Mouse (Mus musculus) left cerebral cortex, adult 2 months (tissue): ENCODE measurements around the gene Cdkn2aip. TPM values are rescaled to one million over a fixed set of nuclear protein-coding genes. Genes with fewer than 3 reads are reported as not detected.

Experiments used
- DNase-seq, 2 experiments: peaks; one replicate each; pipeline ENCODE4 v3.0.0; 2021 to 2022; ENCODE audit warnings: low spot score in 2 of 2, mixed read lengths in 1 of 2; ENCODE audit errors: extremely low spot score in 1 of 2
- H3K27ac ChIP-seq: fragments of 200-600 bp; 2 replicates; pipeline ENCODE4 v1.8.1; 2022
- H3K4me3 ChIP-seq: fragments of 200-600 bp; 2 replicates; pipeline ENCODE4 v1.8.1; 2022
- CTCF ChIP-seq: fragments of 200-600 bp; IDR thresholded peaks from 2 replicates; pipeline ENCODE4 v1.8.1; 2022; ENCODE audit warnings: antibody characterized with exemption, mild to moderate bottlenecking, moderate library complexity
- intact Hi-C: fragments of 180-260 bp; cut with DNase I; formaldehyde crosslinking; loops from one replicate; pipeline ENCODE4 v1.15.1; 2025
- total RNA-seq, 2 experiments: library from RNA; stranded (reverse); gene quantifications; 2 replicates each; pipeline ENCODE4 v1.2.3; 2021

The Cdkn2aip gene
- total RNA-seq, 2 experiments from 2014 or later = 19.5 to 21.2 TPM

DNA sequence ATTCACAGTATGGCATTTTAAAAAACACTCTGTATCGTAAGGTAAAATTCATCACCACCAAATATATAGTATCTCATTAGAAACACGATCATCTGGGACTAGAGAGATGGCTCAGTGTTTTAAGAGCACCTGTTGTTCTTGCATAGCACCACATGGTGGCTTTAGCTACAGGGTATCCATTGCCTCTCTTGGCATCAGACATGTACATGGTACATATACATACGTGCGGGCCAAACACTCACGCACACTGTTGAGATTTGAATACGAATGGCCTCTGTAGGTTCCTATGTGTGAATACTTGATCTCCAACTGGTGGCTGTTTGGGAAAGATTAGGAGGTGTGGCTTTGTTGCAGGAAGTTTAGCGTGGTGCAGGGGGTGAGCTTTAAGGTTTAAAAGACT lies 28.6 kb upstream of the Cdkn2aip start:
- intact Hi-C loops = loop anchor here (2.0 kb wide), 2 partner anchors 100 to 274 kb away; no protein-coding TSS in a partner anchor
- Histone ChIP-seq H3K27ac (no peak overlapping the region), H3K4me3 (no peak overlapping the region)
- TF ChIP-seq CTCF = no peak
- DNase-seq = no peak

DNA sequence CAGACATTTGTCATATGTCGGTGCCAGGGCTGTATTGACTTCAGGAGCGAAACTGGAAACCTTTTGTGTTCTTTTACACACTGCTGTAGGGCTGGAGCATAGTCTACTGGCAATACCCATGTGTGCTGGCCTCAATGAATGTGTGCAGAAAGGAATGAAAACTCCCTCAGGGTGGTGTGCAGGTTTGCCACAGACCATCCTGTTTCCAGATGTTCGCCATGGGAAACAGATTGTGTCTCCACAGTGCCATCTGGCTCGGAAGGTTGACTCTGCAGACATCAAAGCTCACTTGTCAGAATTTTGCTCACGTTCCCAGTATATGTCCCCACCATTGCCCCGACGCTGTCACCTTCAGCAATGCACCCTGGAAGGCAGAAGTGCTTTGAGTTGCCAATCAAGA lies 23.4 kb upstream of the Cdkn2aip start:
- no peak overlapping the region for H3K4me3 ChIP-seq
- no peak overlapping the region for H3K27ac ChIP-seq
- DNase-seq = no peak
- TF ChIP-seq CTCF = no peak
- intact Hi-C loops = no loop called here

DNA sequence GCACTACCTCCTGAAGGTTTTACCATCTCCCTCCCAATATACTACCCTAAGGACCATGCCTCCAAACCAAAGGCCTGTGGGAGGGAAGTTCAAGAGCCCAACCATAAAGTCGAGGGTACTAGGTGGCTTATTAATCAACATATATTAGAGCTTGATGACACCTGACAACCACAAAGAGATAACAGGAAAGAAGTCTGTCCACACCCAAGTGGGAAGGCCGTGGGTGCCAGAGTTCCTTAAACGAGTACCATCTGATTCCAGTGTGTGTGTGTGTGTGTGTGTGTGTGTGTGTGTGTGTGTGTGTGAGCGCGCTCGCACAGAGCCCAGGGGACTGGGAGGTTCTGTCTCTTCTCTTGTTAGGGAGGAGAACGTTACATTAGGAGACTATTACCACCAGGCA lies 15.6 kb upstream of the Cdkn2aip start:
- H3K4me3 ChIP-seq = no peak overlapping the region
- no peak for DNase-seq
- intact Hi-C loops = no loop called here
- H3K27ac ChIP-seq = no peak overlapping the region
- TF ChIP-seq CTCF = no peak

DNA sequence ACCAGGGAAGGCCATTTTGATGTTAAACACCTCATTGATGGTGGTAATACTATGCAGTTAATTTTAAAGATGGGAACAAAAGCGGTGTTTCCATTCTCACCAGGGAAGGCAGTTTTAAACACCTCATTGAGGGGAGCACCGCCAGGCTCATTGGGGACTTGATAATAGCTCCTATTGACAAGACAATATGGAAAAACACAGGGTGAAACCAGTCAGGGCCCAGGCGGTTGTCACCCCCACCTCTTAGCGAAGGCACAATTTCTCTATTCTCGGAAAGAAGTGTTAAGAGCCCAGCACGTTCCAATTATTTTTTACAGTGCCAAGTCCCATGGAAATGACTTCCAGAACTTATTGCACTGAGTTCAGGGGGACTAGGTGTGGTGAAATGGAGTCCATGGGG lies 13.2 kb upstream of the Cdkn2aip start:
- no peak for DNase-seq
- no peak overlapping the region for H3K4me3 ChIP-seq
- no peak overlapping the region for H3K27ac ChIP-seq
- no peak for TF ChIP-seq CTCF
- intact Hi-C loops = no loop called here

DNA sequence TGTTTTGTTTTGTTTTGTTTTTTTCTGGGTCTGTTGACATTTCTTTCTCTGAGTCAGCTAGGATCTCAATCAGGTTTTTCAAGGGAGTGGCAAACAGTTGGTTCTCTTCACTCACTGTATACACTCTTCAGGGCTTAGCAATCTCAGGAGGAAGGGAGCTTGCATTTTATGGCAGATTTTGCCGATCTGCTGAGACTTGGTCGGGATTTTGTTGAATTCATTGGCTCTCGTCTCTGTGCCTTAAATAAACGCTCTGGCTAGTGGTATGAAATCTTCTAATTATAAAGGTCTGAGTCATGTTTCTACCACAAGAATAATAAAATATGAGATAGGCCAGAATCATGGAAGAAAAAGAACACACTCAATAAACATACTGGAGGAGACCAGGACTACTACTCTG lies 7.9 kb upstream of the Cdkn2aip start:
- intact Hi-C loops = no loop called here
- no peak for TF ChIP-seq CTCF
- Histone ChIP-seq H3K4me3 (no peak overlapping the region), H3K27ac (peak overlapping the region; percentile 70; the same call in 1 of the 2 replicates)
- DNase-seq = no peak

DNA sequence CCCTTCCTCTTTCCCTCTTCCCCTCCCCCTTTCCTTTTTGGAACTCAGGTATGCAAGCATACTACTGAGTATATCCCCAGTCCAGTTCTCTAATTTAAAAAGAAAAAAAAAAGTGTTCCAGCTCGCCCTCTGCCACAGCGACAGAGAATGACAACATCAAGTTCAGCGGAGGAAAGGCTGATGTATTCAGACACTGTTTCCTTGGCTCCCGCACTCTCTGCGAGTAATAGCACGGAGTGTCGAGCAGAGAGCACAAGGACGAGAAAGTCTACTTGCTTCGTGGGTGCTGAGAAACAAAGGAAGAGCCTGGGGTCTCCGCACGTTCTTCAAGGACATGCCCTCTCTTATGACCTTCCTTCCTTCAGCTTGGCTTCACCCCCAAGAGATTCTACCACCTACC lies 4.9 kb upstream of the Cdkn2aip start:
- intact Hi-C loops = no loop called here
- TF ChIP-seq CTCF = no peak

DNA sequence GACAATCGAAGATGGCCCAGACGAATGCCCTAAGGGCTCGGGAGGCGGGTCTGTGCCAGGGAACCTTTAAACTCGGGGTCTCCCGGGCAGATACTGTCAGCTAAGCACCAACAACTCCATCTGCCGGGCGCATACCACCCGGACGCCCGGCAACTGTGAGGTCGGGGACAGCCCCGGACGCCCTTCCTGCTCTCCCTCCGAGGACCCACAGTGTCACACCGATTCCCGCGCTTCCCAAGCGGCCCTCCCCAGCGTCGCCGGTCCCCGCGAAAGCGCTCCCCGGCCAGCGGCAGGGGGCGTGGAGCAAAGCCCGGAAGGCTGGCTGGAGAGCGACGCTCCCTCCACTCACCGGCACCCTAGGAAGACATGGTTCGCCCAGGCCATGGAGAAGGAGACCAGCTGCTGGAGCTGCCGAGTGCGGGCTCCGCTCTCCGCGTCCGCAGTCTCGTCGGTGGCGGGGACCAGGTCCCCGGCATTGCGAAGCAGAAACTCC lies 515 bp downstream of the Cdkn2aip start:
- peak overlapping the region; percentile 87 for H3K4me3 ChIP-seq
- TF ChIP-seq CTCF = peak; percentile 2
- intact Hi-C loops = loop anchor here (5.0 kb wide), 1 partner anchor 181 kb away; the partner anchor contains the start of genes Rwdd4a and Trappc11
- DNase-seq = no peak
- peak overlapping the region; percentile 97 for H3K27ac ChIP-seq

More for the DNA sequence above, 4.9 kb upstream of the Cdkn2aip start:
- DNase-seq = no peak
- no peak overlapping the region for H3K27ac ChIP-seq
- no peak overlapping the region for H3K4me3 ChIP-seq

DNA sequence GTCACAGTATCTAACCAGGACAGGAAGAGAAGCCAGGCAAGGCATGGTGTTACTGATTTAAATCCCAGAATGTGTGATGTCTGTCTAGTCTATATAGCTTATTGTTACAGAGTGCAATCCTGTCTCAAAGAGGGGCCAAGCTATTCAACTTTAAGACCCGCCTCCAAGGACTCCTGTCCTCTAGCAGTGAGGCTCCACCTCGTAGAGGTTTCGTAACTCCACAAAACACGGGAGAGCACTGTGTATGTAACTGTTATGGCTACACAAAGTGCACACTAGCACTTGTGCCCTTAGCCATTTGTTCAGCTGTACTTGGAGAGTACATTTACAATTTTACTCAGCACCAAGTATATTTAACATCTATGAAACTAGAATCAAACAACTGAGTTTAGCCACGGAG lies 5.6 kb downstream of the Cdkn2aip start:
- Histone ChIP-seq H3K27ac (no peak overlapping the region), H3K4me3 (no peak overlapping the region)
- DNase-seq = no peak
- no peak for TF ChIP-seq CTCF
- intact Hi-C loops = no loop called here

DNA sequence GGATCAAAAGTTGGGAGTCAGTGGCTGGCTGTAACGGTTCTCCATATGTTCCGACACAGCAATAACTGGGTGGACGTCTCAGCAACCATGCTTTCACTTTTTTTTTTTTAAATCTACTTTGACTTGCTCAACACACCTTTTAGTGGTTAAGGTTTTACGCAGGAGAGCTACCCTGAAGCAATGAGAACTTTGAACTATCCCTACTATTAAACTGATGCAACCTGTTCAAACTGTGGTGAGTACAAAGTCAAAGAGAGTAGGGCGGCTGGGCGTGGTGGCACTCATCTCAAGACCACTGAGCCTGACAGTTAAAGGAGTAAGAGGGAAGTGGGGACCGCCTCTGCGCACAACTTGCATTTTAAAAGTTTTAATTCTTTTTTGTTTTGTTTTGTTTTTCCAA lies 7.0 kb downstream of the Cdkn2aip start:
- intact Hi-C loops = no loop called here

DNA sequence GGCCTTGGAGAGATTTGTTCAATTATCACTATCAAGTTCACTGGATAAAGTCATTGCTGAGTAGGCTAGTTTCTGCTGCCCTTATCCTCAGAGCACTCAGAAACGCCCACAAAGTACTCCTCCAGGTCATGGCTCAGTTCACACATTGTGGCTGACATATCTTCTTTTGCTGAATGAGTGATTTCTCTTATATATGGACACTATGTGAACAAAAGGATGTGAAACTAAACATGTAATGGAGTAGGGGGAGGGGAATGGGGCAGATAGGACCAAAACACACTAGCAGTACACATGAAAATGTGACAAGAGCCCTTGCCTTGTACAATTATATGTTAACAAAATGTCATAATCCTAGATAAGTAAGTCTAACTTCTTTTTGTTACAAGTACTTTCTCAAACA lies 11.4 kb downstream of the Cdkn2aip start:
- no peak for TF ChIP-seq CTCF
- Histone ChIP-seq H3K4me3 (no peak overlapping the region), H3K27ac (no peak overlapping the region)
- intact Hi-C loops = no loop called here
- DNase-seq = no peak

More for the DNA sequence above, 7.0 kb downstream of the Cdkn2aip start:
- no peak for DNase-seq
- TF ChIP-seq CTCF = no peak
- Histone ChIP-seq H3K27ac (no peak overlapping the region), H3K4me3 (no peak overlapping the region)

DNA sequence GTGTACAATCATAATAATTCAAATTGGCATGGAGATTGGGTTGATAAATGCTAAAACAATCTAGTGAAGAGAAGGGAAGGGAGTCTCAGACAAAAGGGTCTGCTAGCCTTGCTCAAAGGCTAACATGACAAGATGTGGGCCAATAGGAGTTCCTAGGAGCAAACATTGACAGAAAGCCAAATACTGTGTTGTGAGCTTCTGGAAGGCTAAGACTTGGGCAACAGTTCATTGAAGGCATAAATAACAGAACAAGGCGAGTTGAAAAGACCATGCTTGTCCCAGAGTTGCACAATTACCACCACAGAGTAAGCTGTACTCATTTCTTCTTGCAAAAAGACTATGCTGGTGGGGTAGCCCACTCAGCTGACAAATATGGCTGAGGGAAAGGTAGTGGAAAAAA lies 16.0 kb downstream of the Cdkn2aip start:
- no peak for TF ChIP-seq CTCF
- intact Hi-C loops = no loop called here
- H3K27ac ChIP-seq = no peak overlapping the region
- H3K4me3 ChIP-seq = no peak overlapping the region
- no peak for DNase-seq

DNA sequence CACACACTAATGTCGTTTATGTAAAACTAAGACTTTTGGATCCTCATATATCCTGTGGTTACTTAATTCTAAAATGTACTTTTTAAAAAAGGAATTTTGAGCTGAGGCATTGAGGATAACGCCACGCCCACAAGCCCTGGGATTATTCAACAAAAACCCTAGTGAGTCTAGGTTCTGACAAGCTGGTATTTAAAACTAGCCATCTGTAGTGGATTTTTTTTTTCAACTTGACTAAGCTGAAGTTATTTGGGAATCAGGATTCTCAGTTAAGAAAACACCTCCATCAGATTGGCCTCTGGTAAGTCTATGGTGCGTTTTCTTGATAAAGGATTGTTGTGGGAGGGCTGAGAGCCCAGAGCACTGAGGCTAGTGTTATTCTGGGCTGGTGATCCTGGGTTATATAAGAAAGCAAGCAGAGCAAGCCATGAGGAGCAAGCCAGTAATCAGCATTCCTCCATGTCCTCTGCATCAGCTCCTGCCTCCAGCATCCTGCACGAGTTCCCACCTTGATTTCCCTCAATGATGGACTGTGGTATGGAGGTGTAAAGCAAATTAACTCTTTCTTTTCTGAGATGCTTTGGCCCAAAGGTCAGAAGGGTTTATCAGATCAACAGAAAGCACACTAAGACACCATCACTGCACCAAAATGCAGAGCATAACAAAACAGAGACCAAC lies 18.2 kb downstream of the Cdkn2aip start:
- H3K27ac ChIP-seq = peak overlapping the region; percentile 90
- DNase-seq = peak in 1 of 2 experiments; percentile 44

DNA sequence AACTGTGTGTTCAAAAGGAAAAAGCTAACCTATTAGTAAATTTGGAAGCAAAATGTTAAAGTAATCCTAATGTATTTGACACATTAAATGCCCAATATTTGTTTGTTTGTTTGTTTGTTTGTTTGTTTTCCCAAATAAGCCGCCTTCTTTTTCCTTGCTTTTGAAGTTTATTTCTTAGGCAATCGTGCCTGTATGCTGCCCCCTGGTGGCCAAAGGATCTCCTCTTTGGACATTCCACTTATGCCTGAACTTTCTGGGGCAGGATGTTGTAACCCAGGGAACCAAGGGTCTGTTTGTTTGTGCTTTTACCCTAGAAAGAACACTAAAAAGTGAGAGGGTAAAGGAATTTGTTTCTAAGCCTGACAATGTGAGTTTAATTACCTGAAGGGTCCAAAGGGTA lies 20.6 kb downstream of the Cdkn2aip start:
- TF ChIP-seq CTCF = peak; percentile 85
- intact Hi-C loops = loop anchor here (2.0 to 5.0 kb wide), 2 partner anchors 140 to 161 kb away; partner anchors contain the start of genes Rwdd4a and Trappc11
- DNase-seq = peak; percentile 74 to 80
- Histone ChIP-seq H3K27ac (no peak overlapping the region), H3K4me3 (no peak overlapping the region)

More for the DNA sequence above, 18.2 kb downstream of the Cdkn2aip start:
- TF ChIP-seq CTCF = no peak
- intact Hi-C loops = loop anchor here (2.0 kb wide), 1 partner anchor 19 kb away; no protein-coding TSS in a partner anchor
- no peak overlapping the region for H3K4me3 ChIP-seq
